Mouse (Mus musculus) forebrain, postnatal 0 days (tissue): ENCODE measurements around the gene Nf1. TPM values are rescaled to one million over a fixed set of nuclear protein-coding genes. Genes with fewer than 3 reads are reported as not detected.
A peak's percentile ranks its signal among the peaks of the same experiment; 100 is the strongest.

Experiments
- ATAC-seq: fragments of 200-750 bp; cut with Nextera tagmentation; 2 replicates; pipeline ENCODE4 v1.8.0; 2017; ENCODE audit warnings: mild to moderate bottlenecking, moderate library complexity
- DNase-seq: peaks from one replicate; pipeline ENCODE4 v3.0.0-alpha.2; 2015
- H3K27ac ChIP-seq: fragments of 300-500 bp; sonication (generic); 2 replicates; pipeline ENCODE4 v1.5.1; 2014; ENCODE audit warnings: low read depth, mild to moderate bottlenecking, antibody characterized with exemption, low read length, moderate library complexity, mixed read lengths
- H3K27me3 ChIP-seq: fragments of 300-500 bp; sonication (generic); 2 replicates; pipeline ENCODE4 v1.6.1; 2014; ENCODE audit warnings: mild to moderate bottlenecking, low read length, mixed read lengths; ENCODE audit not compliant: insufficient read depth
- H3K36me3 ChIP-seq: fragments of 300-500 bp; sonication (generic); 2 replicates; pipeline ENCODE4 v1.6.1; 2014; ENCODE audit warnings: mild to moderate bottlenecking, moderate library complexity; ENCODE audit not compliant: insufficient read depth
- H3K4me1 ChIP-seq: fragments of 300-500 bp; sonication (generic); 2 replicates; pipeline ENCODE4 v1.6.1; 2014; ENCODE audit warnings: antibody characterized with exemption; ENCODE audit not compliant: insufficient read depth
- H3K4me2 ChIP-seq: fragments of 300-500 bp; sonication (generic); 2 replicates; pipeline ENCODE4 v1.6.1; 2014; ENCODE audit warnings: low read depth, mild to moderate bottlenecking, moderate library complexity
- H3K4me3 ChIP-seq: fragments of 300-500 bp; sonication (generic); 2 replicates; pipeline ENCODE4 v1.5.1; 2014; ENCODE audit warnings: low read depth, low read length, mixed read lengths
- H3K9ac ChIP-seq: fragments of 300-500 bp; sonication (generic); 2 replicates; pipeline ENCODE4 v1.6.1; 2014; ENCODE audit warnings: mild to moderate bottlenecking
- H3K9me3 ChIP-seq: fragments of 300-500 bp; sonication (generic); 2 replicates; pipeline ENCODE4 v1.6.1; 2016; ENCODE audit warnings: low read length
- CTCF ChIP-seq: sonication (generic); IDR thresholded peaks from 2 replicates; pipeline ENCODE4 v1.5.1; 2016; ENCODE audit warnings: antibody characterized with exemption, control low read depth, low read depth
- WGBS: fragments of 180-500 bp; shearing (Covaris S2); extraction: QIAGEN DNeasy Blood & Tissue Kit; methylation state at CpG from one replicate; pipeline ENCODE4 v1.1.7; 2014; 5-methylcytosine and 5-hydroxymethylcytosine counted together
- polyA plus RNA-seq: library from polyadenylated mRNA; unstranded; fragments of >200 nt; fragmentation: Nextera tagmentation; extraction: Ambion mirVana; gene quantifications from 2 replicates; pipeline ENCODE4 v1.2.1, GENCODE M21; 2015
- total RNA-seq: library from RNA; depleted of rRNA; stranded (reverse); fragments of >200 nt; gene quantifications from 2 replicates; pipeline ENCODE4 v1.2.3, GENCODE M21; 2014; rRNA removed

Nf1 gene
- total RNA-seq = 61.1 and 72.6 TPM in 2 replicates
- 4.3 and 5.5 TPM in 2 replicates for polyA plus RNA-seq

DNA sequence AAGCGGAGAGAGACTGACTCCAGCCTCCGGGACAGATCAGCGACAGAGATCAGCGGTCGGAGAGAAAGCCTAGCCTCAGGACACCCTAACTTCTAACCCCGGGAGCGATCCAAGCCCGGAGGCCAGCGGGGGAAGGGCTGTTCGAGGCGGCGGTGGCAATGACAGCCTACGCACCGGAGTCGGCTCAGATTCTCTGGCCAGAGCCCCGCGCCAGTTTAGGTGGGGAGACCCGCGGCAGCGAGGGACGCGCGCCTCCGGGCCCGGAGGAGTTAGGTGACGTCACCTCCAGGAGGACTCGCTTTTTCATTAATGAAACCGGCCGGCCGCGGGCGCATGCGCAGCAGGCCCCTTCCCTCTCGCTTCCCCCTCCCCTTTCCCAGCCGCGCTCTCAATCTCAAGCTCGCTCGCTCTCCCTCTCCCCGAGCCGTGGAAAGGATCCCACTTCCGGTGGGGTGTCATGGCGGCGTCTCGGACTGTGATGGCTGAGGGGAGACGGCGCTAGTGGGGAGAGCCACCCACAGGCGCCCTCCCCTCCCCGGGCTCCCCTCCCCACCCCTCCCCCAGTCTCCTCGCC lies at the start of gene Nf1:
Gene Nf1, plus strand, starts transcription at position 460 of the 574 bp plus-strand sequence.
- Histone ChIP-seq H3K27ac (peak within 1 kb of the TSS; percentile 85), H3K9ac (peak within 1 kb of the TSS; percentile 91), H3K4me1 (no peaks in the 10 kb centered on the region), H3K4me3 (peak within 1 kb of the TSS; percentile 99), H3K9me3 (no peaks in the 10 kb centered on the region), H3K4me2 (peak within 1 kb of the TSS; percentile 66), H3K36me3 (no peaks in the 10 kb centered on the region), H3K27me3 (no peaks in the 10 kb centered on the region)
- DNase-seq (peak; percentile 97), ATAC-seq (peak; percentile 97)
- 1% methylated on average over 44 of the region's 49 CpGs for WGBS
- no peak for TF ChIP-seq CTCF

DNA sequence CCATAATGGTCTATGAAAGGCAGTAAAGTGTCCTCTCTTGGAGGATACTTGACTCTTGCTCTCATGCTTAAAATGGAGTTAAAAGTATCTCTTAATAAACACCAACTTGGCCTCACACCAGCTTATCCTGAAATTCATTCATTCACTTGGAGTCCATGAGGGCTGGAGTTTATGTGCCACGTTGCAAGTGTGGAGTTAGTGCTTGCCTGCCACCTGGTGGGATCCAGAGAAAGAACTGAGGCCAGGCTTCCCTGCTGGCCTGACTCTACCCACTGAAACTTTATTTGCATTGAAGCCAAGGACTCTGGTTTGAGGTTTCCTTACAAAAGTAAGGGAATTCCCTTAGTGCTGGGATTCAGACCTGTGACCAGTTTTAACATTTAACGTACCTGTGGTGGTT lies 49.0 kb upstream of the Nf1 start:
- Histone ChIP-seq H3K27ac (no peak overlapping the region), H3K9ac (no peak overlapping the region), H3K4me1 (no peaks in the 10 kb centered on the region), H3K9me3 (no peaks in the 10 kb centered on the region), H3K27me3 (no peaks in the 10 kb centered on the region), H3K4me2 (no peak overlapping the region), H3K36me3 (no peaks in the 10 kb centered on the region), H3K4me3 (no peak overlapping the region)
- no peak for ATAC-seq
- peak; percentile 55 for DNase-seq
- TF ChIP-seq CTCF = peak; percentile 71
- 49% methylated on average over 2 of the region's 2 CpGs for WGBS

DNA sequence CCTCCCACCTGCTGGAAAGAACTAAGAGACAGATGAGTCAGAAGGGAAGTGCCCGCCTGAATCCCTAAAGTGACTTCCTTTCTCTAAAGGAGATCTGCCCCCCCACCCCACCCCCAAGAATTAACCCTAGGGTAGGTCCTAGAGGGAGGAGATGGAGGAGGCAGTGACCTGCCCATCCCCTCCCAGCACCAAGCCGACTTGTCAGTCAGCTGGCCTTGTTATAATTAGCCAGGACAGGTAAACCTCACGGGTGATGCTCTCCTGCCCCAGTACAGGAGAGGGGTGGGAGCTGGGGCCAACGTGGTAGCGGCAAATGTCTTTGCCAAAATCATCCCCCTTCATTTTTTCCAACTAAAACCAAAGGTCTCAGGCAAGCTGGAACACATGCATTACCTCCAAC lies 47.8 kb upstream of the Nf1 start:
- no peak for TF ChIP-seq CTCF
- Histone ChIP-seq H3K4me2 (no peak overlapping the region), H3K27ac (no peak overlapping the region), H3K9me3 (no peaks in the 10 kb centered on the region), H3K4me1 (no peaks in the 10 kb centered on the region), H3K27me3 (no peaks in the 10 kb centered on the region), H3K4me3 (no peak overlapping the region), H3K36me3 (no peaks in the 10 kb centered on the region), H3K9ac (no peak overlapping the region)
- no peak for DNase-seq
- no peak for ATAC-seq
- WGBS = 67% methylated on average over 5 of the region's 5 CpGs

DNA sequence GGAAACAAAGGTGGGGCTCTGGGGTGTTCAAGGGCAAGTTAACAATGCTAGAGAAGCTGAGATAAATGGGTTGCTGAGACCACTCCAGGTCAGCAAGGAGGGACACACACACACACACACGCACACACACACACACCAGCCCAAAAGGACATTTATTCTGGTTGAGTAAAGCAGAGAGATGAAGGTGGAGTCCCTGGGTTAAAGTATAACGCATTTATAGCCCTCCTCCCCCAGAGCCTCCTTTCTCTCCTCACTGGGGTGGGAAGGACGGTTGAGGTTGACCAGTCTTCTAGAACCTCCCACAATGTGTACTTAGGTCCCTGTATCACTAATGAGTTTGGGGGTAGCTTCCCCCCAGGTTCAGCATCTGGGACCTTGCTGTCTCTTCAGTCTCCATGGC lies 47.4 kb upstream of the Nf1 start:
- H3K9me3 ChIP-seq = no peaks in the 10 kb centered on the region
- H3K27me3 ChIP-seq = no peaks in the 10 kb centered on the region
- DNase-seq (no peak), ATAC-seq (no peak)
- no peak overlapping the region for H3K9ac ChIP-seq
- H3K4me2 ChIP-seq = no peak overlapping the region
- H3K4me3 ChIP-seq = no peak overlapping the region
- TF ChIP-seq CTCF = no peak
- H3K4me1 ChIP-seq = no peaks in the 10 kb centered on the region
- WGBS = 83% methylated on average over 3 of the region's 3 CpGs
- H3K36me3 ChIP-seq = no peaks in the 10 kb centered on the region
- H3K27ac ChIP-seq = no peak overlapping the region

DNA sequence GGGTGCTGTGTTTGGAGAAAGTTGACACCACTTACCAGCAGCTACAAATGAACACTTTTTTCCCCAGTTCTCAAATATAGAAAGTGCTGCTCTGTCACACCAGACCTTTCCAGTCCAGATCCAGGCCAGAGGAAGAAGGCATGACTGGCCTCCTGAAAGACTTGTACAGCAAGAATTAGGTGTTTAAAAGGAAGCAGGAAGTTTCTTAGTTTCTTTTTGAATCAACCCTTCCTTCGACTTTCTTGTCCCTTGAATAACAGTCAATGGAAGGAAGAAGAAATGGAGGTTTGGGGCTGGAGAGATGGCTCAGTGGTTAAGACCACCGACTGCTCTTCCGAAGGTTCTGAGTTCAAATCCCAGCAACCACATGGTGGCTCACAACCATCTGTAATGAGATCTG lies 46.5 kb upstream of the Nf1 start:
- H3K4me2 ChIP-seq = no peak overlapping the region
- TF ChIP-seq CTCF = no peak
- no peak overlapping the region for H3K27ac ChIP-seq
- WGBS = 92% methylated on average over 3 of the region's 3 CpGs
- no peaks in the 10 kb centered on the region for H3K27me3 ChIP-seq
- H3K9ac ChIP-seq = no peak overlapping the region
- H3K4me1 ChIP-seq = no peaks in the 10 kb centered on the region
- no peaks in the 10 kb centered on the region for H3K36me3 ChIP-seq
- no peak overlapping the region for H3K4me3 ChIP-seq
- DNase-seq (no peak), ATAC-seq (no peak)
- no peaks in the 10 kb centered on the region for H3K9me3 ChIP-seq

DNA sequence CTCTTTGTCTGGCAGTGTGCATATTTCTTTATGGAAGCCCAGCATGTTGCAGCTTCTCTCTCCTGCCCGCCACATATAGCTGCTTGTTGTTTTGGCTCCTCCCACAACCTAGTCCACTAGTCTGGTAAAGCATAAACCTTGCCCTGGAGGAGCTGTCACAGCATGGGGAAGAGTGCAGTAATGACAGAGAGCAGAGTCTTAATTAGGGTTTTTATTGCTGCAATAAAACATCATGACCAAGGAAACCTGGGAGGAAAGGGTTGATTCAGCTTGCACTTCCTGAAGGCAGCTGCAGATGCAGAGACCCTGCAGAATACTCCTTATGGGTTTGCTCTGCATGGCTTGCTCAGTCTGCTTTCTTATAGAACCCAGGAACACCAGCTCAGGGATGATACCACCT lies 45.5 kb upstream of the Nf1 start:
- Histone ChIP-seq H3K4me3 (no peak overlapping the region), H3K9ac (no peak overlapping the region), H3K27ac (no peak overlapping the region), H3K27me3 (no peaks in the 10 kb centered on the region), H3K4me1 (no peaks in the 10 kb centered on the region), H3K4me2 (no peak overlapping the region), H3K36me3 (no peaks in the 10 kb centered on the region), H3K9me3 (no peaks in the 10 kb centered on the region)
- ATAC-seq = no peak
- no peak for TF ChIP-seq CTCF
- 40% methylated on average over 1 of the region's 1 CpGs for WGBS
- no peak for DNase-seq

DNA sequence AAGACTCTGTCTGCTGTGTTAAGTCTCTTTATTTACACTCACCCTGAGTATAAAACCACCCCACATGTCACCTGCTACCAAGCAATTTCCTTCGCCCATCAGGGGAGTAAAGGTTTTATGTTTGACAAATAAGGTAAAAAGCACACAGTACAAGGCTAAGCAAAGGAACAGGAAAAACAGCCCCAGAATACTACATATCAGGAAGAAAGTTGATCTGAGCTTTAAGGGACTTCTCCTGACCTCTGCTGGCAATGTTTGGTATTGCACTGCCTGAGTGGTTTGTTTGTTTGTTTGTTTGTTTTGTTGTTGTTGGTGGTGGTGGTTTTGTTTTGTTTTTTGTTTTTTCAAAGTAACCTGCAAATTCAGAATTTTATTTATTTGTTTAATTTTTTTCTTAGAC lies 43.3 kb upstream of the Nf1 start:
- ATAC-seq (no peak), DNase-seq (peak; percentile 79)
- H3K27me3 ChIP-seq = no peaks in the 10 kb centered on the region
- H3K4me2 ChIP-seq = no peak overlapping the region
- no peak overlapping the region for H3K4me3 ChIP-seq
- no peaks in the 10 kb centered on the region for H3K9me3 ChIP-seq
- H3K4me1 ChIP-seq = no peaks in the 10 kb centered on the region
- no peaks in the 10 kb centered on the region for H3K36me3 ChIP-seq
- H3K27ac ChIP-seq = no peak overlapping the region
- TF ChIP-seq CTCF = peak; percentile 91
- H3K9ac ChIP-seq = no peak overlapping the region
- WGBS = 47% methylated on average over 1 of the region's 1 CpGs
